Mouse (Mus musculus) intestine, postnatal 0 days (tissue): ENCODE results near the gene Prune1. TPM values are rescaled to one million over a fixed set of nuclear protein-coding genes. Genes with fewer than 3 reads are reported as not detected.

ENCODE experiments used
- ATAC-seq: fragments of 200-750 bp; cut with Nextera tagmentation; 2 replicates; pipeline ENCODE4 v1.8.0; 2017; ENCODE audit warnings: mild to moderate bottlenecking, moderate TSS enrichment, moderate library complexity
- H3K27ac ChIP-seq: fragments of 300-500 bp; sonication (generic); 2 replicates; pipeline ENCODE4 v1.5.1; 2014; ENCODE audit warnings: mild to moderate bottlenecking, low read depth, low read length, moderate library complexity
- H3K27me3 ChIP-seq: fragments of 300-500 bp; sonication (generic); replicated peaks from 2 replicates; pipeline ENCODE4 v1.6.1; 2014; ENCODE audit warnings: low read length, mixed read lengths; ENCODE audit not compliant: control insufficient read depth, insufficient read depth
- H3K36me3 ChIP-seq: fragments of 300-500 bp; sonication (generic); 2 replicates; pipeline ENCODE4 v1.6.1; 2014; ENCODE audit warnings: mild to moderate bottlenecking, moderate library complexity; ENCODE audit not compliant: control insufficient read depth, insufficient read depth
- H3K4me1 ChIP-seq: fragments of 300-500 bp; sonication (generic); replicated peaks from 2 replicates; pipeline ENCODE4 v1.6.1; 2014; ENCODE audit warnings: antibody characterized with exemption, low read length, mixed read lengths; ENCODE audit not compliant: control insufficient read depth, insufficient read depth
- H3K4me2 ChIP-seq: fragments of 300-500 bp; sonication (generic); replicated peaks from 2 replicates; pipeline ENCODE4 v1.6.1; 2014; ENCODE audit warnings: low read depth, mild to moderate bottlenecking, moderate library complexity
- H3K4me3 ChIP-seq: fragments of 300-500 bp; sonication (generic); 2 replicates; pipeline ENCODE4 v1.5.1; 2014; ENCODE audit warnings: low read depth, low read length
- H3K9ac ChIP-seq: fragments of 300-500 bp; sonication (generic); 2 replicates; pipeline ENCODE4 v1.6.1; 2014; ENCODE audit warnings: mild to moderate bottlenecking, low read depth, low read length
- H3K9me3 ChIP-seq: fragments of 300-500 bp; sonication (generic); 2 replicates; pipeline ENCODE4 v1.6.1; 2016; ENCODE audit warnings: mixed run types; ENCODE audit not compliant: control insufficient read depth
- CTCF ChIP-seq: sonication (generic); IDR thresholded peaks from 2 replicates; pipeline ENCODE4 v1.5.1; 2016; ENCODE audit warnings: low read depth, mild to moderate bottlenecking, control low read depth, antibody characterized with exemption, moderate library complexity
- WGBS: fragments of 180-500 bp; shearing (Covaris S2); extraction: QIAGEN DNeasy Blood & Tissue Kit; methylation state at CpG from one replicate; pipeline ENCODE4 v1.1.7; 2014; 5-methylcytosine and 5-hydroxymethylcytosine counted together
- polyA plus RNA-seq: library from polyadenylated mRNA; unstranded; fragments of >200 nt; fragmentation: Nextera tagmentation; extraction: Ambion mirVana; gene quantifications from 2 replicates; pipeline ENCODE4 v1.2.1, GENCODE M21; 2015

The Prune1 gene
- polyA plus RNA-seq, 1 experiment from 2014 or later: 9.2 TPM

DNA sequence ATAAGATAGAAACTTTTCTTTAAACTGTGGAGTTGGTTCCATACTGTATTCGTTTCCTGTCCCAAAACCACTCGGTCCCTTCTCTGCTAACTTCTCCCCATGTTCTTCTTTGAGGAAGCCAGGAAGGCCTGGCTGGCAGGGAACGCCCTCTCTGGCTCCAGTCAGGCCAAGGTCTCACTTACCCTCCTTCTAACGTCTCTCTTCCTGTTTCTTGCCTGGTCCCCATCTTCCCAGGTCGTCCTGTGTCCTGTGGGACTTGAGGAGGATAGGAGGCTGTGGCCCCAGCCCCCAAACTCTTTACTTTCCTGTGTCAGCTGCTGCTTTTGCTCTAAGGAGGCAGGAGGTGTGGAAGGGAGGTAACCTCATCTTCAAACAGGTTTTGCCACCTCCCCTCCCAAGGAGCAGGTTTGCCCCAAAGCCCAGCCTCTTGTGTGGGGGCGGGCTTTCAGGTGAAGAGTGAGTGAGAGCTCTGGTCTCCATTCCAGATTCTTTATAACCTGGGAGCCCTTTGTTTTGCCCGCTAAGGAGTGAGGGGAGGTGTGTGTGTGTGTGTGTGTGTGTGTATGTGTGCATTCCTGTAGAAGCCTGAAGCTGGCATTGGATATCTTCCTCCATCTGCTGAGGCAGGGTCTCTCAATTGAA lies 31.0 kb downstream of the Prune1 start, which contains the start of gene Bnipl:
TSS of gene Bnipl (minus strand) at position 411 of the 642 bp plus-strand sequence.
- ATAC-seq: no peak
- no peaks in the 10 kb centered on the region for H3K27me3 ChIP-seq
- H3K4me3 ChIP-seq: no peak within 1 kb of the TSS
- no peak within 1 kb of the TSS for H3K4me2 ChIP-seq
- no peak within 1 kb of the TSS for H3K9ac ChIP-seq
- H3K9me3 ChIP-seq: no peaks in the 10 kb centered on the region
- no peak within 1 kb of the TSS for H3K27ac ChIP-seq
- peaks cover 22% of the 10 kb centered on the region for H3K36me3 ChIP-seq
- TF ChIP-seq CTCF: no peak
- H3K4me1 ChIP-seq: no peaks in the 10 kb centered on the region
- 39% methylated on average over 7 of the region's 7 CpGs for WGBS

DNA sequence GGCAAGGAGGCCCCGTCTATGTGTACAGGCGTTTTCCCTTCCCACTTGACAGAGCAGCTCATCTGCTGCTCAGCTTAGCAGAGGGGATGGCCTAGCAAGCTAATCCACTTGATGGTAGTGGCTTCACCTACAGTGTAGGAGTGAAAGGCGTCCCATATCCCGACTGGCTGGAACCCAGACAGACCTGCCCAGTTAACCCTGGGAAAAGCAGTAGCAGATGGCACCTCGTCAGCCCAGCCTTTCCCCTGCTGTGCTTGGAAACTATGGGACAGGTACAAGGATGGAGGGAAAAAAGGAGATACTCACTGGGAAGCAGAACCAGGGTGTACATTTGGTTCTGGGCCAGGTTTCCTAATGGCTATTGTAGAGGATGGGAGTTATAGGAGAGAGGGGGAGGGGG lies 31.5 kb downstream of the Prune1 start:
- no peaks in the 10 kb centered on the region for H3K27me3 ChIP-seq

DNA sequence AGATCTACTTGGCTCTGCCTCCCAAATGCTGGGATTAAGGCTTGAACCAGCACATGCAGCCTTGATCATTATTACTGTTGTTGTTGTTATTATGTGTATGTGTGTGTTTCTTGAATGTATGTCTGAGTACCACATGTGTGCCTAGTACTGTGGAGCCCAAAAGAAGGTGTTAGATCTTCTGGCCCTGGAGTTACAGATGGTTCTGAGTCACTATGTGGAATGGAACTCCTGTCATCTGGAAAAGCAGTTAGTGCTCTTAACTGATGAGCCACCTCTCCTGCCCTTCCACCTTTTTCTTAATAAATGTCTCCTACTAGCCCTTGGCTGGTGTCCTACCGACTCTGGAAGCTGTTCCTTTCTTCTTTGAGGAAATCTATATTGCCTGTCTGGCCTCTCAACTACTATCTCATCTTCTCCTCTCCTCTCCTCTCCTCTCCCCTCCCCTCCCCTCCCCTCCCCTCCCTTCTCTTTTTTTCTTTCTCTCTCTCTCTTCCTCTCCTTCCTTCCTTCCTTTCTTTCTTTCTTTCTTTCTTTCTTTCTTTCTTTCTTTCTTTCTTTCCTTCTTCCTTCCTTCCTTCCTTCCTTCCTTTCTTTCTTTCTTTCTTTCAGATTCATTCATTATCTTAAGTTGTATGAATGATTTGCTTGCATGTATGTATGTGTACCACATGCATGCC lies 34.1 kb downstream of the Prune1 start:
- Histone ChIP-seq H3K9me3 (no peaks in the 10 kb centered on the region), H3K9ac (no peak overlapping the region), H3K4me2 (no peak overlapping the region), H3K27me3 (no peaks in the 10 kb centered on the region), H3K4me3 (no peak overlapping the region), H3K36me3 (peaks cover 2% of the 10 kb centered on the region; the same call in 1 of the 2 replicates), H3K4me1 (no peaks in the 10 kb centered on the region), H3K27ac (no peak overlapping the region)
- 73% methylated on average over 1 of the region's 1 CpGs for WGBS
- no peak for TF ChIP-seq CTCF
- no peak for ATAC-seq

More for the DNA sequence above, 31.5 kb downstream of the Prune1 start:
- 71% methylated on average over 5 of the region's 5 CpGs for WGBS
- Histone ChIP-seq H3K36me3 (peaks cover 18% of the 10 kb centered on the region), H3K9ac (no peak overlapping the region), H3K27ac (no peak overlapping the region), H3K9me3 (no peaks in the 10 kb centered on the region), H3K4me1 (no peaks in the 10 kb centered on the region), H3K4me3 (no peak overlapping the region), H3K4me2 (no peak overlapping the region)
- TF ChIP-seq CTCF: no peak
- ATAC-seq: no peak

DNA sequence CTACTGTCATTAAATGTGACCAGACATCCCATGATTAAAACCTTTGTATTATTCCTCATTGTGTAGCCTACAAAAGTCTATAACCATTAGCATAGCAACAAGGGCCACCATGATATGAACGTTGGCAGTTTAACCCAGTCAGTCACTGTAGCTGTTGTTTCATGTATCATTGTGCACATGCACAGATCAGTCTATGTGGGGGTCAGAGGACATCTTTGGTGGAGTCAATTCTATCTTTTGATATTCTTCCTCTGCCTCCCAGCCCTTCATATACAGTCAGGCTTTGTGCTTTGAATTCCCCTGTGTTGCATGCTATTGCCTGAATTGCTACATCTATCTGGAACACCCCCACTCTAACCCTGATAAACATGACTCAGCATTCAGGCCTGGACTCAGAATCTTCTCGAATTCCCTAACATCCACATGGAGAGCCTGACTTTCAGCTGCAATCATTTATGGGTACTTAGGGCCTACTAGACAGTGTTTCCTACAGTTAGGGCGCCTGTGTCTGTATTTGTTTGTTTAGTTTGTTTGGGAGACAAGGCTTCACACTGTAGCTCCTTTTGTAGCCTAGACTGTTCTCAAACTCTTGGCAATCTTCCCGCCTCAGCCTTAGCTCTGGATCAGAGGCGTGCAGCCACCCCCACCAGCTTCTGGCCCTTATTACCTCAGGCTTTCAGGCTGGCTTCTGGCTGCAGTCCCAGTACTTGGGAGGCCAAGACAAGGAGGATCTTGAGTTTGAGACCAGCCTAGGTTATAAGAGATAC lies 35.2 kb downstream of the Prune1 start:
- Histone ChIP-seq H3K27ac (no peak overlapping the region), H3K4me1 (no peaks in the 10 kb centered on the region), H3K9ac (no peak overlapping the region), H3K27me3 (no peaks in the 10 kb centered on the region), H3K9me3 (no peaks in the 10 kb centered on the region), H3K36me3 (no peaks in the 10 kb centered on the region; the same call in 1 of the 2 replicates), H3K4me3 (no peak overlapping the region), H3K4me2 (no peak overlapping the region)
- ATAC-seq: no peak
- 69% methylated on average over 5 of the region's 5 CpGs for WGBS
- TF ChIP-seq CTCF: no peak

DNA sequence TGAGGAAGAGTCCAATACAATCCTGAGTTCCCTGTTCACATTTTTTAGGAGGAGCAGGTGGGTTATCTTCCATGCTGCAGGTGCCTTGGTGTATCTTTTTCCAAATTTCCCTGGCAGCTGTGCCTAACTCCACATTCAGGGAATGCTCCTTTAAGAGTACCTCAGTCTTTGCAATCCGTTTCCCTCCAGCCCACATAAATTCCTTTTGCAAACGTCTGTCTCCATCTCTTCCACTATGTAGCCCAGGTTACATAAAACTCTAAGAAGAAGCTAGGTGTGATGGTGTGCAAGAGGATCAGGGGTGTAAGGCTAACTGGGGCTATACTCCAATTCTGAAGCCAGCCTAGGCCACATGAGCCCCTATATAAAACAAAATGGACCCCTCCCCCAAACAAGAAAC lies 38.8 kb downstream of the Prune1 start:
- no peak for ATAC-seq
- 61% methylated on average over 2 of the region's 2 CpGs for WGBS
- Histone ChIP-seq H3K36me3 (no peaks in the 10 kb centered on the region), H3K4me1 (no peaks in the 10 kb centered on the region), H3K27me3 (no peaks in the 10 kb centered on the region), H3K9me3 (no peaks in the 10 kb centered on the region), H3K9ac (no peak overlapping the region), H3K27ac (no peak overlapping the region), H3K4me3 (no peak overlapping the region), H3K4me2 (no peak overlapping the region)
- TF ChIP-seq CTCF: no peak

DNA sequence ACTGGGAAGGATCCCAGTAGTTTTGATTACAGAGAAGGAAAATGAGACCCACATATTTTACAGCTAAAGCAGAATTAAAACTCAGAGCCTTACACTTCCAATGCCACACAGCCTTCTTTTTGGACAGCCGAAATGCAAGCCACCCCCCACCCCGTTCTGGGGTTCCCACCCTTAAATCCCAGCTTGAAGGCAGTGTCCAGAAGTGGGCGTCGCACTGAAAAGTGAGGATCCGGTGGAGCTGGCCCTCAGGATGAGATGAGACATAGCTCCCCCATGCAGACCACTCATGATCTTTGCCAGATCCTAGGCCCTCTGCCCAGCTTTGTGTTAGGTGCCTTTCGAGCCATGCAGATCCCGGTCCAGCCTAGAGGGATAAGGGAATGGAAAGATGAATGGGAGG lies 40.4 kb downstream of the Prune1 start, which contains the start of gene Gm128:
TSS of gene Gm128 (minus strand) at position 101 of the 400 bp plus-strand sequence.
- no peak within 1 kb of the TSS for H3K27ac ChIP-seq
- no peaks in the 10 kb centered on the region for H3K9me3 ChIP-seq
- no peak within 1 kb of the TSS for H3K9ac ChIP-seq
- TF ChIP-seq CTCF: no peak
- peaks cover 11% of the 10 kb centered on the region; the same call in 1 of the 2 replicates for H3K36me3 ChIP-seq
- no peak for ATAC-seq
- no peak within 1 kb of the TSS for H3K4me2 ChIP-seq
- H3K4me1 ChIP-seq: no peaks in the 10 kb centered on the region
- H3K27me3 ChIP-seq: no peaks in the 10 kb centered on the region
- no peak within 1 kb of the TSS for H3K4me3 ChIP-seq
- WGBS: 74% methylated on average over 7 of the region's 7 CpGs
